Mouse (Mus musculus): ENCODE data around the gene Cnbd2. TPM values are rescaled to one million over a fixed set of nuclear protein-coding genes. Genes with fewer than 3 reads are reported as not detected.
A peak's percentile ranks its signal among the peaks of the same experiment; 100 is the strongest.

The Cnbd2 gene
- total and polyA plus RNA-seq, 2 experiments from 2014 or later = 3.3 to 10.0 TPM

DNA sequence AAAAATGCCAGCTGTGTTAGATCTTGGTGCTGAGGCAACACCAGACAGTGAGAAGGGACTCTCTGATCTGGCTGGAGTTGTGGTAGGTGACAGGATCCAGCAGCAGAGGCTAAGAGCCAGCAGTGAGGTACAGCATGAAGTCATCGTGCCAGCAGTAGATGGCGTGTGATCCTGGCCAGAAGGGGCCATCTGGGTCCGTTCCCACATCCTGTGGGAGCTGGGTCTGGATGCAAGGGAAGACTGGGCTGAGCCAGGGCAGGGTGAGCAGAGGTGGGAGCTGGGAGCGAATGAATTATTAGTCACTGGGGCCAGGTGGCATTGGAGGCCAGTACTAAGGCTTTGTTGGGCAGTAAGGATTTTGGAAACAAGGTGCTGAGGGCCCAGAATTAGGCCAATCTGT, 30.9 kb upstream of the Cnbd2 start:
- H3K27ac ChIP-seq (ENCODE audit: low read depth, low read length) = no peak overlapping the region
- no peaks in the 10 kb centered on the region for H3K9me3 ChIP-seq (ENCODE audit: low read length)
- 0 out of 2 replicates have a peak overlapping the region, but pooled peaks have one; percentile 19 for H3K9ac ChIP-seq (replicated peaks; ENCODE audit: low read length, poor library complexity, severe bottlenecking)
- peaks cover 4% of the 10 kb centered on the region; the same call in 1 of the 2 replicates for H3K36me3 ChIP-seq (ENCODE audit: insufficient read depth, low read length)
- H3K4me1 ChIP-seq (ENCODE audit: insufficient read depth, low read length) = no peaks in the 10 kb centered on the region
- no peak for TF ChIP-seq CTCF (IDR thresholded peaks at IDR 0.05)
- H3K27me3 ChIP-seq (ENCODE audit: insufficient read depth, low read length) = no peaks in the 10 kb centered on the region
- ATAC-seq (ENCODE audit: low FRiP score) (no peak), DNase-seq (ENCODE audit: low spot score) (no peak)
- no peak overlapping the region for H3K4me3 ChIP-seq (ENCODE audit: low read depth, low read length)
- 83% methylated on average over 4 of the region's 4 CpGs for WGBS
- H3K4me2 ChIP-seq (ENCODE audit: low read depth, low read length, poor library complexity, severe bottlenecking) = no peak overlapping the region

- H3K4me1 ChIP-seq (ENCODE audit: insufficient read depth, low read length) = no peaks in the 10 kb centered on the region
- TF ChIP-seq CTCF (IDR thresholded peaks at IDR 0.05) = no peak
- 56% methylated on average over 2 of the region's 2 CpGs for WGBS
Observed at GRCm38 (mm10) chr2:156285161-156285560, 26.9 kb upstream of the Cnbd2 start.

GRCm38 (mm10) chr2:156286733-156287132, 25.4 kb upstream of the Cnbd2 start:
- no peak for TF ChIP-seq CTCF (IDR thresholded peaks at IDR 0.05)
- H3K27me3 ChIP-seq (ENCODE audit: insufficient read depth, low read length) = no peaks in the 10 kb centered on the region
- H3K36me3 ChIP-seq (ENCODE audit: insufficient read depth, low read length) = peaks cover 19% of the 10 kb centered on the region
- no peak overlapping the region for H3K4me2 ChIP-seq (ENCODE audit: low read depth, low read length, poor library complexity, severe bottlenecking)
- no peak overlapping the region for H3K9ac ChIP-seq (replicated peaks; ENCODE audit: low read length, poor library complexity, severe bottlenecking)
- H3K9me3 ChIP-seq (ENCODE audit: low read length) = no peaks in the 10 kb centered on the region
- DNase-seq (ENCODE audit: low spot score) (no peak), ATAC-seq (ENCODE audit: low FRiP score) (no peak)
- 94% methylated on average over 4 of the region's 4 CpGs for WGBS
- H3K4me3 ChIP-seq (ENCODE audit: low read depth, low read length) = no peak overlapping the region
- H3K4me1 ChIP-seq (ENCODE audit: insufficient read depth, low read length) = no peaks in the 10 kb centered on the region
- H3K27ac ChIP-seq (ENCODE audit: low read depth, low read length) = no peak overlapping the region

More at GRCm38 (mm10) chr2:156285161-156285560, 26.9 kb upstream of the Cnbd2 start:
- Histone ChIP-seq H3K9me3 (ENCODE audit: low read length) (no peaks in the 10 kb centered on the region), H3K9ac (replicated peaks; ENCODE audit: low read length, poor library complexity, severe bottlenecking) (no peak overlapping the region), H3K4me2 (ENCODE audit: low read depth, low read length, poor library complexity, severe bottlenecking) (no peak overlapping the region), H3K36me3 (ENCODE audit: insufficient read depth, low read length) (peaks cover 16% of the 10 kb centered on the region), H3K4me3 (ENCODE audit: low read depth, low read length) (no peak overlapping the region), H3K27ac (ENCODE audit: low read depth, low read length) (no peak overlapping the region), H3K27me3 (ENCODE audit: insufficient read depth, low read length) (no peaks in the 10 kb centered on the region)
- ATAC-seq (ENCODE audit: low FRiP score) = no peak
- no peak for DNase-seq (ENCODE audit: low spot score)

DNA sequence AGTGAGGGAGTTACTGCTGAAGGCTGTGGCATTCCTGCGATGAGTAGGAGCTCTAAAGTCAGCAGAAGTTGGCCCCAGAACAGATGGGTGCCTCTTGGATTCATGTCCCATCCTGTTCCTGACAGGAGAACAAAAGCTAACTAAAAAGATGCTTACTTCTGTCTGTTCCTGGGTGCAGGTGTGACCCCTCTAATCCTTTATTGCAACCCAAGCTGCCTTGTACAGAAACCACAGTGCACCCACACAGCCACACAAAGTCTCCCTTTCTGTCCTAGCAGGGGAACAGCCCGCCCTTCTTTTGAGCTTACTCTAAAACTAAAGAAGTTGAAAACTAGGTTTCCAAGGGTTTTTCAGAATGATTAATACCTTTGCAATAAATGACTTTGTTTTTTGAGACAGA, 23.9 kb upstream of the Cnbd2 start:
- no peaks in the 10 kb centered on the region for H3K9me3 ChIP-seq (ENCODE audit: low read length)
- no peak overlapping the region for H3K9ac ChIP-seq (replicated peaks; ENCODE audit: low read length, poor library complexity, severe bottlenecking)
- no peak for DNase-seq (ENCODE audit: low spot score)
- TF ChIP-seq CTCF (IDR thresholded peaks at IDR 0.05) = no peak
- no peak for ATAC-seq (ENCODE audit: low FRiP score)
- peaks cover 21% of the 10 kb centered on the region; the same call in 1 of the 2 replicates for H3K36me3 ChIP-seq (ENCODE audit: insufficient read depth, low read length)
- WGBS = 88% methylated on average over 2 of the region's 2 CpGs
- no peaks in the 10 kb centered on the region for H3K4me1 ChIP-seq (ENCODE audit: insufficient read depth, low read length)
- H3K4me3 ChIP-seq (ENCODE audit: low read depth, low read length) = no peak overlapping the region
- no peak overlapping the region for H3K27ac ChIP-seq (ENCODE audit: low read depth, low read length)
- no peak overlapping the region for H3K4me2 ChIP-seq (ENCODE audit: low read depth, low read length, poor library complexity, severe bottlenecking)
- H3K27me3 ChIP-seq (ENCODE audit: insufficient read depth, low read length) = no peaks in the 10 kb centered on the region

DNA sequence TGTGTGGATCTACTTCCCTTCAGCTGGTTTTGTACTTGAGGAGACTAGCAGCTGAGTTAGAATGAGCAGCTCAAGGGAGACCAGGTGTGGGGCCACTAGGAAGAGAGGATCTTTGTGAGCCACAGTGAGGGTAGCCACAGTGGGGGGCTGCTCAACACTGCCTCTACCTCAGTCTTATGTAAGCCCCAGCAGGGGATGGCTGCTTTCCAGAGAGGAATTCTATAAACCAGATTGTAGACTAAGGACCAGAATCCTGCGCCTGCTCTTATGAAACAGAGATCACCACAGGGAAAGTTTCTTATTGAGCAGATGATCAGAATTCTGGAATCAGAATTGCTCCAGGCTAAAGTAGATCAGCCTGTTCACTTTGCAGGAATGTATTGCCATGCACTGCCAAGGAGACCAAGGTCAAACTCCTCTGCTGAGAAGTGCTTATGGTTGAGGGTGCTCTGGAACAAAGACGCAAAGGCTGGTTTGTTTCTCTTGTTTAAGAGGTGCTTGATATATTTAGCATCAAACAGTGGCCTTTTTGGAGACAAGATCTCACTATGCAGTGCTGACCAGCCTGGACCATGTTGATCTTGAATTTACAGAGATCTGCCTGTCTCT, 22.4 kb upstream of the Cnbd2 start:
- TF ChIP-seq CTCF (IDR thresholded peaks at IDR 0.05) = no peak
- DNase-seq (ENCODE audit: low spot score) = no peak
- Histone ChIP-seq H3K27ac (ENCODE audit: low read depth, low read length) (no peak overlapping the region), H3K4me1 (ENCODE audit: insufficient read depth, low read length) (no peaks in the 10 kb centered on the region), H3K27me3 (ENCODE audit: insufficient read depth, low read length) (no peaks in the 10 kb centered on the region), H3K9ac (replicated peaks; ENCODE audit: low read length, poor library complexity, severe bottlenecking) (no peak overlapping the region), H3K36me3 (ENCODE audit: insufficient read depth, low read length) (peaks cover 30% of the 10 kb centered on the region), H3K4me3 (ENCODE audit: low read depth, low read length) (no peak overlapping the region), H3K4me2 (ENCODE audit: low read depth, low read length, poor library complexity, severe bottlenecking) (no peak overlapping the region), H3K9me3 (ENCODE audit: low read length) (no peaks in the 10 kb centered on the region)
- no peak for ATAC-seq (ENCODE audit: low FRiP score)
- WGBS = 82% methylated on average over 2 of the region's 2 CpGs

- H3K9me3 ChIP-seq (ENCODE audit: low read length) = no peaks in the 10 kb centered on the region
- H3K27ac ChIP-seq (ENCODE audit: low read depth, low read length) = no peak overlapping the region
- no peak for TF ChIP-seq CTCF (IDR thresholded peaks at IDR 0.05)
- H3K4me1 ChIP-seq (ENCODE audit: insufficient read depth, low read length) = no peaks in the 10 kb centered on the region
- 97% methylated on average over 1 of the region's 1 CpGs for WGBS
- no peaks in the 10 kb centered on the region for H3K27me3 ChIP-seq (ENCODE audit: insufficient read depth, low read length)
- H3K4me2 ChIP-seq (ENCODE audit: low read depth, low read length, poor library complexity, severe bottlenecking) = no peak overlapping the region
- no peak for DNase-seq (ENCODE audit: low spot score)
- H3K4me3 ChIP-seq (ENCODE audit: low read depth, low read length) = no peak overlapping the region
- no peak overlapping the region for H3K9ac ChIP-seq (replicated peaks; ENCODE audit: low read length, poor library complexity, severe bottlenecking)
- H3K36me3 ChIP-seq (ENCODE audit: insufficient read depth, low read length) = peaks cover 36% of the 10 kb centered on the region
- ATAC-seq (ENCODE audit: low FRiP score) = no peak
Observed at GRCm38 (mm10) chr2:156291998-156292397, 20.1 kb upstream of the Cnbd2 start.
